In the genomic region with DNA sequence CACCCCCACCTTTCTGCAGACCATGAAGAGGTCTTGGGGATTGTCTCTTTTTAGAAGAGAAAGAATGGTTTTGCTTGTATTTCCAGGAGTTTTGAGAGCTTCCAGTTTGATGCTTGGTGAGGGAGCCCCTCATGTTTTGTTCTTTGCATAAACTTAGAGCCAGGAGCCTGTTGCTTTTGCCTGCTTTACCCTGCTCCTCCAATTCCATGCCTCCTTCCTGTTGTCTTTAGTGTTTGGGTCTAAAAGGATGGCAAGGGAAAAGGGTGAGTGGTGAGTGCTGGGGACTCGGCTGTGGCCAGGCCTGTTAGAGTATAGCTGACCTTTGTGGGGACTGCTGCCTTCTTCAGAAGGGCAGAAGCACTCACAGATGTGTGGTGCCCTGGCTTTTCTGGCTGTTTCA, we compare ENCODE assay signal across 8 mouse cellular contexts. TPM values are rescaled to one million over a fixed set of nuclear protein-coding genes. Genes with fewer than 3 reads are reported as not detected.
DNase-seq lines count a peak whose midpoint lies in the region; ATAC-seq and TF ChIP-seq lines count a peak whose summit lies in the region.

No protein-coding gene starts in this region.

- H3K4me2 ChIP-seq in hindbrain, embryonic 13.5 days = peak overlapping the region; percentile 86
- H3K4me2 ChIP-seq in midbrain, embryonic 14.5 days (ENCODE audit: low read length) = peak overlapping the region; percentile 83

- H3K36me3 ChIP-seq in kidney, adult 2 months (ENCODE audit: control insufficient read depth, insufficient read depth, low read length) = no peaks in the 10 kb centered on the region
- no peaks in the 10 kb centered on the region; the same call in 1 of the 2 replicates for H3K36me3 ChIP-seq in hindbrain, embryonic 13.5 days
- no peaks in the 10 kb centered on the region for H3K36me3 ChIP-seq in midbrain, embryonic 14.5 days (ENCODE audit: control insufficient read depth, insufficient read depth, low read length)

- H3K4me1 ChIP-seq in kidney, adult 2 months (ENCODE audit: control insufficient read depth, insufficient read depth, low read length) = peaks cover 28% of the 10 kb centered on the region
- H3K4me1 ChIP-seq in hindbrain, embryonic 13.5 days (replicated peaks) = peaks cover 63% of the 10 kb centered on the region
- H3K4me1 ChIP-seq in midbrain, embryonic 14.5 days (ENCODE audit: control insufficient read depth, insufficient read depth, low read length) = peaks cover 43% of the 10 kb centered on the region

- no peak for TF ChIP-seq POLR2A in kidney, adult 2 months (IDR thresholded peaks at IDR 0.05; ENCODE audit: low read depth, low read length)

- no peak for TF ChIP-seq CTCF in kidney, adult 2 months (conservative IDR thresholded peaks at IDR 0.05; ENCODE audit: insufficient read depth, insufficient read length, low read depth, low read length)

- ATAC-seq in hindbrain, embryonic 13.5 days (ENCODE audit: low FRiP score) = no peak
- no peak for ATAC-seq in midbrain, embryonic 14.5 days (ENCODE audit: low FRiP score, low TSS enrichment)
- ATAC-seq in erythroid progenitor cell, adult 5-6 weeks (replicated peaks; ENCODE audit: low FRiP score, poor library complexity, severe bottlenecking) = no peak

- peak overlapping the region; percentile 96 for H3K27ac ChIP-seq in kidney, adult 2 months (ENCODE audit: insufficient read depth, low read depth, low read length)
- H3K27ac ChIP-seq in hindbrain, embryonic 13.5 days = peak overlapping the region; percentile 48
- H3K27ac ChIP-seq in midbrain, embryonic 14.5 days (replicated peaks; ENCODE audit: low read depth, low read length) = peak overlapping the region; percentile 68

- H3K9me3 ChIP-seq in hindbrain, embryonic 13.5 days = no peaks in the 10 kb centered on the region
- no peaks in the 10 kb centered on the region for H3K9me3 ChIP-seq in midbrain, embryonic 14.5 days (ENCODE audit: control insufficient read depth, low read length)

- peak overlapping the region; percentile 90 for H3K9ac ChIP-seq in hindbrain, embryonic 13.5 days
- H3K9ac ChIP-seq in midbrain, embryonic 14.5 days (replicated peaks; ENCODE audit: low read length) = peak overlapping the region; percentile 82

- peak overlapping the region; percentile 69 for H3K4me3 ChIP-seq in kidney, adult 2 months (ENCODE audit: insufficient read depth, low read depth, low read length)
- peak overlapping the region; percentile 71 for H3K4me3 ChIP-seq in hindbrain, embryonic 13.5 days
- peak overlapping the region; percentile 63 for H3K4me3 ChIP-seq in midbrain, embryonic 14.5 days (replicated peaks; ENCODE audit: low read depth, low read length)

- WGBS in kidney, adult 2 months = 0% methylated on average over 1 of the region's 1 CpGs
- WGBS in hindbrain, embryonic 13.5 days = 12% methylated on average over 1 of the region's 1 CpGs
- WGBS in midbrain, embryonic 14.5 days = 0% methylated on average over 1 of the region's 1 CpGs

- intact Hi-C loops in left cerebral cortex, postnatal 10 days (cut with DNase I) = no loop called here

- no peaks in the 10 kb centered on the region for H3K27me3 ChIP-seq in kidney, adult 2 months (replicated peaks; ENCODE audit: control insufficient read depth, insufficient read depth, low read length)
- H3K27me3 ChIP-seq in hindbrain, embryonic 13.5 days = no peaks in the 10 kb centered on the region
- H3K27me3 ChIP-seq in midbrain, embryonic 14.5 days (ENCODE audit: control insufficient read depth, insufficient read depth, low read length) = no peaks in the 10 kb centered on the region

- no peak for DNase-seq in kidney, adult 2 months
- no peak for DNase-seq in kidney, adult 9 months
- DNase-seq in NIH3T3 (ENCODE audit: low read depth) = peak; percentile 44
- DNase-seq in midbrain, embryonic 14.5 days = no peak
- no peak for DNase-seq in left cerebral cortex, postnatal 10 days (ENCODE audit: extremely low spot score in 1 of 2, low spot score in 2 of 2)
- DNase-seq in right cerebral cortex, postnatal 36 days (ENCODE audit: low spot score in 2 of 2) = no peak

RNA-seq across cellular contexts. Expression of a gene that starts 49.9 kb away (rescaled TPM):
- polyA plus RNA-seq in kidney, adult 2 months (2012; rRNA removed) = 0.05 and 0.11 TPM in 2 replicates
- 0.08 TPM in 1 of 2 replicates, not detected in the other for polyA plus RNA-seq in hindbrain, embryonic 13.5 days (2015; fragmentation: Nextera tagmentation; extraction: Ambion mirVana)
- polyA plus RNA-seq in midbrain, embryonic 14.5 days (2014; fragmentation: Nextera tagmentation; extraction: Ambion mirVana) = 0.13 TPM in 1 of 2 replicates, not detected in the other
- not detected in 2 replicates for total RNA-seq in erythroid progenitor cell, adult 5-6 weeks (2015; ENCODE audit: low replicate concordance)
- total RNA-seq in erythroid progenitor cell, adult 5-6 weeks (2017; ENCODE audit: low replicate concordance) = not detected in 2 replicates
- not detected for total RNA-seq in left cerebral cortex, postnatal 10 days (2021)
